Mouse (Mus musculus) cerebellum, adult 9-10 months (tissue): ENCODE data around the gene Hsf3.
"Not testable (repeated sequence)": the region's sequence is repeated elsewhere in the genome, so short reads cannot be mapped to it uniquely, and the experiment has no call there.

Experiments
- DNase-seq: peaks from one replicate; pipeline ENCODE4 v3.0.0; 2022

The Hsf3 gene

DNA sequence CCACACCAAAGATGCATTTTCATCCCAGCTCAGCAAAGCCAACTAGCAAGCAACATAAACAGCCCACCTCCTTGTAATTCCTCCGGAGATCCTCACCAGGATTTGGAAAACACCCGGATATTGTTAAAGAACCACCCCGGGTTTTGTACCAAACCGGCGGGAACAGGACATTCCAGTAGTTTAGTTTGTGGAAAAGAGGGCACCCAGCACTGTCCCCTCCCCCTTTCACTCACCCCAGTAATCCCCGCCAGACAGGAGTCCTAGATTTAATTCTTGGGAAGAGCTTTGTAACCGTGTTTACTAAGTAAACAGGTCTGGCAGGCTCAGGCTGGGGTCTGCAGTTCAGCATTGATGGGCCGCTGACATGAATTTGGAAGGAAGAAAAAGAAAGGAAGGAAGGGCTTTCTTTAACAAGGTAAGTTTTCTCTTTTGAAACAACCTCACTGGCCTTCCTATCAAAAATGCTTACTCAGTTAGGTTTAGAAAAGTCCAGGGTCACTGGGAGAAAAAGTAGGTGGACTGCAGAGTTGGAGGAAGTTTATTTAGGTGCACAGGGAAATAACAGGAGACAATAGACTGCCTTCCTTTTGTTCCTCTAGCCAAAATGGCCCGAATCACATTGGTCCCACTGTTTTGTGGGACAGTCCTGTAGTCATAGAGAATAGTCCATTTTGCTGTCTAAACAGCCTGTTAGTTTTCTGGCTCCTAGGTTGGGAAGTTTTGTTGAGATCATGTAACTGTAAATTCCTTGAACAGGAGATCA is at the start of gene Hsf3:
Gene Hsf3, minus strand, starts transcription at position 94 of the 763 bp plus-strand sequence.
- DNase-seq = no peak

DNA sequence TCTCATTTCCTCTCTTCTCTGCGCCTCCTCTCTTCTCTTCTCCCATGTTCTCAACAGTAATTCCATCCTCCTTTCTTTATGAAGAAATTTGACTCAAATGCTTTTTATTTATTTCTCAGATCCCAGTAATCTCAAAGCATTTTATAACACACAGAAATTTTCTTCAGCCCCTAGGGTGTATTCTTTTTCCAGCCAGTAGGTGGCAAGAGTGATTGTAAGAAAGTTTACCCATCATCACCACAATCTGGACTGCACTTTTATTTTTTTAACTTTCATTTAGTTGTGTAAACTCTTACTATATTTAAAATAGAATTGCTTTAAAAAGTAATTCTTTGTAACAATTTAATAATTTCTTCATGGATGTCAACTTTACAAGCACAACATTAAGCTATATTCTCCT is 45.5 kb upstream of the Hsf3 start:
- no peak for DNase-seq

DNA sequence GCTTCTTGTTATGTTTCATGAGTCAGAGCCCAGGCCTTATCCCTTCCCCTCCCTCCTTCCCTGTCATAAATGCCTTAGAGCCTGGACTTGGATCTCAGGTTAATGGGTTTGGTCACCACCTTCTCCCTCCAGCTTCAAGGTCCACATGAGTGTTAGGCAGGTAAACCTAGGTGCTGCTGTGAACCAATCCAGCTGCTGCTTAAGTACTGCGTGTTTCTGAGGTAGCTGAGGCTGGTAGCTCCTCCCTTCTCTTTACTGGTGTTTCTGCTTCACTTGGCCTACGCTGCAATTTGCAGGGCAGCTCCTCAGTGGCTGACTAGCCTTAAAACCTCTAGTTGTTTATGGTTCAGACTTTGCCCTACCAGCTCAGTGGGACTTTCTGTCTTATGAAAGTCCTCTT is 945 bp downstream of the Hsf3 start, which contains the start of gene Heph:
Gene Heph, plus strand, starts transcription at position 211 of the 400 bp plus-strand sequence.
- no peak for DNase-seq

DNA sequence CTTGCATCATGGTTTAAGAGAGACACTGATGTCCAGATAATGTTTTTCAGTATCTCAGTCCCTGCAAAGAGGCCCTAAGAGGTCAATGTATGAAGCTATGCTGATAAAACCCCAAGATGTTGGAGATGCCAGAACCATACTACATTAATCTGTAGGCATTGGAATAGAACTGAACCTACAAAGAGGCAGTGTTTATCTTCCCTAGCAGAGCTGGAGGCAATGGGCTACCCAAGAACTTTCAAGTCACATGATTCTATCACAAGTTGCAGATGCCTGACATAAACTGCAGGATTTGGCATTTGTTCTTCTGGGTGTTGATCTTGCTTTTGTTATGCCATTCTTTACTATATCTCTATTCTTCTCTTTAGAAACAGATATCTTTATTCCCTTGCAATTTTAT is 36.7 kb downstream of the Hsf3 start:
- DNase-seq = no peak

DNA sequence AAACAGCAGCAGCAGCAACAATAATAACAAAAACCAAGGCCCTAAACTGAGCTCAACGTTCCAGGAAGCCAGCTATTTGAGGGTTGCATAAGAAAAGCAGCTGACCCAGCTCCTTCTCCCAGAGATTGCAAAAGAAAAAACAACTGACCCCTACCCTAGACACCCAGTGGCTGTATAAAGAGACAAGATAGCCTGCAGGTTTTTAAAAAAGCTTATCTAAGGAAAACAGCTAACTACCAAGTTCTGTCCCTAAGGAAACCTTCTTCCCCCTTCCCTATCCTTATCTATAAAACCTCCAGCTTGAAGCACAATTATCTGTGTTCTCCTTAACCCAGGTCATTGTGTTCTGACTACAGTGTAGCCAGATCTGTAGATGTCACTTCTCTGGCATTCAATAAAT is 38.4 kb downstream of the Hsf3 start:
- DNase-seq = no peak

DNA sequence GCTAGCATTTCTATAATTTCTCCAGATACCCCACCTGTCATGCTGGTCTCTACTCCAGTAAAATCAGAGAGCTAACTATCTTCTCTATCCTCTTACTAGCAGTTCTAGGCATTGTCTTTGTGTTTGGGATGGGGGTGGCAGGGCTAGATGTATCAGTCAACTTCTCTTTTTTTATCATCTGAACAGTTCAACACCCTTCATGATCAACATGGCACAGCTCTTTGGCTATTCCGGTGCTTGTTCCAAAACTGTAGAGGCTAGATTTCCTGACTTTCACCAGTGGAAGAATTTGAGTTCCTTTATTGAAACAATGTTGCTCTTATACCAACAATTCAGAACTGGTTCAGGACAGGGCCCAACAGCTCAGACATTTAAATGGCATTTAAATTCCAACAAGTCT is 39.1 kb downstream of the Hsf3 start:
- DNase-seq = no peak

DNA sequence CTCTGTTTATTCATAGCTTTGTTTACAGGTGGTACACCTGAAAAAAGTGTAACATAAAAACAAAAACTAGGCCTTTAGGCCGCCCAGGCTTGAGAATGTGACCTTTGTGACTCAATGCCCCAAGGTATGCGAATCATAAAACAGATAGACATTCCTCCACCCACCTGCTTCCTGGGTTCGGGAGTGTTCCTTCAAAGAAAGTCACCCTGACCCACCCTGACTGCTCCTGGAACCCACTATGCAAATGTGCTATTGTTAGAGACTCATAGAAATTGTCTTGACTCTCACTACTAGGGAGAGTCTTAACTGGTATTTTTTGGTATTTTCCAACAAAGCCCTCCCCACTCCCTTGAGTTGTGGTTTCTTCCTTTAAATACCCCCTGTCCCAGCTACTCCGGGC is 40.7 kb downstream of the Hsf3 start:
- DNase-seq = not testable (repeated sequence)

DNA sequence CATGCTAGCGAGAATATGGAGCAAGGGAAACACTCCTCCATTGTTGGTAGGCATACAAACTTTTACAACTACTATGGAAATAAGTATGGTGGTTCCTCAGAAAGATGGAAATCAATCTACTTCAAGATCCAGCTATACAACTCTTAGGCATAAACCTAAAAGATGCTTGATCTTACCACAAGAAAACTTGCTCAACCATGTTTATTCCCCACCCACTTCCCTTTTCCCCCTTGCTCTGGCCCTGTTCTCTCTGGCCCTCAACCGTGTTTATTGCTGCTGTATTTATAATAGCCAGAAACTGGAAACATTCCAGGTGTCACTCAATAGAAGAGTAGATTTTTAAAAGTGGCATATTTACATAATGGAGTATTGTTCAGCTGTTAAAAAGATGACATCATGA is 117.0 kb downstream of the Hsf3 start:
- no peak for DNase-seq

DNA sequence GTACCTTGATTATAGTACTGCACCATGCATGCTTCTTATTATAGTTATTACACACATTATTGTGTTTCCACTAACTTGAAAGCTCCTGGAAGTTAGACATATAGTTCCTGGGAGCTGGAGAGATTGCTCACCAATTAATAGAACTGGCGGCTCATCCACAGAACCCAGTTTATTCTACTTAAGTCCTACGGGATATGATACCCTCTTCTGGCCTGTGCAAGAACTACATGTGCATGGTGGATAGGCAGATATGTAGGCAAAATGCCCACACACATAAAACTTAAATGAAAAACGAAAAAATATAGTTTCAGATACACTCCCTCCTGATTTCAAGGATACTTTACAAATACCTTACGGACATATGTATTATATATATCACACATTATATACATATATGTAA is 126.3 kb downstream of the Hsf3 start:
- DNase-seq = no peak

DNA sequence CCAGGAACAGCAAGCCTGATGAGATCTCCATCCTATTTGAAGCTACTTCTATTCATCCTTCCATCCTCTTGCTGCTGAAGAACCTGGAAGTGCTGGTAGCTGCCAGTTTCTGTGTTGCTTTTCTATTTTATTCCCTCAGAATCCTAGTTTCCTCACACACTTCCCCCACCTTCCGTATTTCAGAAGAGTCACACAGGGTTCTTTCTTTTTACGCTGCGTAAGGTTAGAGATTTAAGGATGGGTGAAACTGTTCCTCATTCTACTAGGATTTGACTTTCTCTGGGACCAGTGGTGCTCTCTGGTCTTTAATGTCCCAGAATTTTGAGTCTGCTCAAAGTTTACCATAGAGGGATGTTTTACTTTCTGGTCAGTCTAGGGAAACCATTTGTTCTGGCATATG is 162.8 kb downstream of the Hsf3 start, which contains the start of gene Vsig4:
Gene Vsig4, minus strand, starts transcription at position 101 of the 400 bp plus-strand sequence.
- no peak for DNase-seq

DNA sequence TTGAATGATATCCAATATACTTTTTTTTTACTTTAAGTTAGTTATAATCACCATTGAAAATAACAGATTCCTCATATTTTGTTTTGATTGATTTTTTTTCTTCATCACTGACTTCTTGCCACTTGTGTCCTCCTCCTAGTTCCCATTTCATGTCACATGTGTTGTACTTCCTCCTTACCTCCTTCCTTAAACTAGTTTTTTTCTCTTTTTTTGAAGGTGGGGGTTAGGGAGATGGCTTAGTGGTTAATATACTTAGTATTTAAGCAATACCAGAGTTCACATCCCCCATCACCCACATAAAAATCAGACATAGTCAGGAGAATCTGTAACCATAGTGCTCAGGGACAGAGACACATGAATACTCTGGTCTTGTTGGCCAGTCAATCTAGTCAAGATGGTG is 199.6 kb downstream of the Hsf3 start:
- DNase-seq = no peak
